Mouse (Mus musculus) liver, adult 2 months (tissue): ENCODE data around the gene Ttc34.

Experiments used
- CTCF ChIP-seq: fragments of 200-500 bp; IDR thresholded peaks from 2 replicates; pipeline ENCODE4 v1.5.1; 2011; ENCODE audit warnings: low read depth, low read length, control low read depth
- POLR2A ChIP-seq: fragments of 200-500 bp; IDR thresholded peaks from 2 replicates; pipeline ENCODE4 v1.6.1; 2011; ENCODE audit warnings: low read length, control low read depth; ENCODE audit not compliant: insufficient read depth; ENCODE audit errors: extremely low read depth

DNA sequence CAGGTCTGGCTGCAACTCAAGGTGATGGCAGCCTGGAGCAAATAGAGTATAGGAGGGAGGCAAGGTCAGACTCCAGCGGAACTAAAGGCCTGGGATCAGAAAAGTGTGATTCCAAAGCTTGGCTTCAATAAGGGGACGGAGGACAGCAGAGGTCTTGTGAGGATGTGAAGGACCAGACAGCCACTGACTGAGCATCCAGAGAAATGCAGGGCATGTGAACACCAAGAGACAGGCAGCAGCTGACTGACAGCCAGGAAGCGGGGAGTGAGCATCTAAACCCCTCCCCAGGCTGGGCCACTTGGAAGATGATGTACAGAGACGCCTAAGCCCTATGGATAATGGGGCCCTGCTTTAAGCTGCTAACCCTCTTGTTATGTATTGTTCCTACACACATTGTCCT lies 33.5 kb downstream of the Ttc34 start:
- TF ChIP-seq POLR2A: no peak
- no peak for TF ChIP-seq CTCF
